ENCODE assay signal across 1 mouse cellular context in the genomic region with DNA sequence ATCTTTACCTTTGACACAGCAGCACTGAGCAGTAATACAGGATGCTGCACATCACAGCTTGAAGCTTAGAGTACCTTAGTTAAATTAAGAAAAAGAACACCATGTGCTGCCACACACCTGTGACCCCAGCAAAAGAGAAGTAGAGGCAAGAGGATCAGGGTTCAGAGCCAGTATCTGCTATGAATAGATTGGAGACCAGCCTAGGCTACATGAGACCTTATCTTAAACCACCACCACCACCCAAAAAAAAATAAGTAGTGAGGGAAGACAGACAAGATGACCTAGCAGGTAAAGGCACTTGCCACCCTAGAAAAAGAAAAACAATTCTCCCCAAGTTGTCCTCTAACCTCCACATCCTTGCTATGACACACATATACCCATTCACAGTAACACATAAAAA.
TF ChIP-seq lines count a peak whose summit lies in the region.

No protein-coding gene starts in this region.

TF ChIP-seq in MEL, 35 proteins besides CTCF, POLR2A, EP300 and RAD21 (continued from another document):
- no peak for TF ChIP-seq MEF2A (IDR thresholded peaks at IDR 0.05; ENCODE audit: extremely low read depth, insufficient replicate concordance, low read depth, low read length, poor library complexity, severe bottlenecking)
- TF ChIP-seq USF2 (IDR thresholded peaks at IDR 0.05; ENCODE audit: borderline replicate concordance in 1 of 2, insufficient read depth in 1 of 2, low read depth in 1 of 2, low read length in 2 of 2): no peak
